Mouse (Mus musculus) hindbrain, embryonic 12.5 days (tissue): Measurements from ENCODE around the gene Aff3. TPM values are rescaled to one million over a fixed set of nuclear protein-coding genes. Genes with fewer than 3 reads are reported as not detected.
A peak's percentile ranks its signal among the peaks of the same experiment; 100 is the strongest.

Source experiments
- ATAC-seq: fragments of 200-750 bp; cut with Nextera tagmentation; 2 replicates; pipeline ENCODE4 v1.8.0; 2017; ENCODE audit warnings: moderate TSS enrichment; ENCODE audit not compliant: low FRiP score
- H3K27ac ChIP-seq: fragments of 300-500 bp; sonication (generic); 2 replicates; pipeline ENCODE4 v1.5.1; 2016; ENCODE audit warnings: mild to moderate bottlenecking
- H3K27me3 ChIP-seq: fragments of 300-500 bp; sonication (generic); 2 replicates; pipeline ENCODE4 v1.6.1; 2016; ENCODE audit warnings: mild to moderate bottlenecking
- H3K36me3 ChIP-seq: fragments of 300-500 bp; sonication (generic); 2 replicates; pipeline ENCODE4 v1.6.1; 2016; ENCODE audit warnings: mild to moderate bottlenecking
- H3K4me1 ChIP-seq: fragments of 300-500 bp; sonication (generic); 2 replicates; pipeline ENCODE4 v1.6.1; 2016
- H3K4me2 ChIP-seq: fragments of 300-500 bp; sonication (generic); replicated peaks from 2 replicates; pipeline ENCODE4 v1.6.1; 2016; ENCODE audit warnings: mild to moderate bottlenecking
- H3K4me3 ChIP-seq: fragments of 300-500 bp; sonication (generic); 2 replicates; pipeline ENCODE4 v1.5.1; 2016; ENCODE audit warnings: mild to moderate bottlenecking
- H3K9ac ChIP-seq: fragments of 300-500 bp; sonication (generic); 2 replicates; pipeline ENCODE4 v1.6.1; 2016; ENCODE audit warnings: mild to moderate bottlenecking, moderate library complexity
- H3K9me3 ChIP-seq: fragments of 300-500 bp; sonication (generic); replicated peaks from 2 replicates; pipeline ENCODE4 v1.6.1; 2016; ENCODE audit warnings: mild to moderate bottlenecking
- WGBS: fragments of 180-500 bp; shearing (Covaris S2); methylation state at CpG from one replicate; pipeline ENCODE4 v1.1.7; 2016; 5-methylcytosine and 5-hydroxymethylcytosine counted together
- polyA plus RNA-seq: library from polyadenylated mRNA; unstranded; fragments of >200 nt; fragmentation: Nextera tagmentation; extraction: Ambion mirVana; gene quantifications from 2 replicates; pipeline ENCODE4 v1.2.1, GENCODE M21; 2016

Aff3 gene
- polyA plus RNA-seq, 1 experiment from 2014 or later: 45.2 TPM

DNA sequence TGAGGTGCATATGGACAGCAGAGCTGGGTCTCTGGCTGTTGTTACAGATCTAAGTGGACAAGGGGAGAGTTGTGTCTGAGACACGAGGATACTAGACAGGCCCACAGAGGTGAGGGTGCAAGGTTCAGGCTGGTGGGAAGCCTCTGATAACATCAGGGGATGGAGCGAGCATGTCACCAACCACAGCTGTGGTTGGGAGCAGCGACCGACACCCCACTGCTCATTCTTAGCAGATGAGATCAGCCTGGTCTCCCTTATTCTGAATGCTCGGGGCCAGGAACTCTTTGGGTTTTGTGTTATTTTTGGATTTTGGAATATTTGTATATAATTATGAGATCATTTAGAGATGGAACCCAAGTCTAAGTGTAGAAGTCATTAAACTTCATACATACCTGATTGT lies 452.4 kb downstream of the Aff3 start:
- Histone ChIP-seq H3K9me3 (no peaks in the 10 kb centered on the region), H3K36me3 (peaks cover 27% of the 10 kb centered on the region), H3K4me1 (peaks cover 16% of the 10 kb centered on the region; the same call in 1 of the 2 replicates), H3K4me3 (no peak overlapping the region), H3K9ac (no peak overlapping the region), H3K4me2 (no peak overlapping the region), H3K27me3 (no peaks in the 10 kb centered on the region), H3K27ac (no peak overlapping the region)
- WGBS: 75% methylated on average over 5 of the region's 5 CpGs
- ATAC-seq: no peak

DNA sequence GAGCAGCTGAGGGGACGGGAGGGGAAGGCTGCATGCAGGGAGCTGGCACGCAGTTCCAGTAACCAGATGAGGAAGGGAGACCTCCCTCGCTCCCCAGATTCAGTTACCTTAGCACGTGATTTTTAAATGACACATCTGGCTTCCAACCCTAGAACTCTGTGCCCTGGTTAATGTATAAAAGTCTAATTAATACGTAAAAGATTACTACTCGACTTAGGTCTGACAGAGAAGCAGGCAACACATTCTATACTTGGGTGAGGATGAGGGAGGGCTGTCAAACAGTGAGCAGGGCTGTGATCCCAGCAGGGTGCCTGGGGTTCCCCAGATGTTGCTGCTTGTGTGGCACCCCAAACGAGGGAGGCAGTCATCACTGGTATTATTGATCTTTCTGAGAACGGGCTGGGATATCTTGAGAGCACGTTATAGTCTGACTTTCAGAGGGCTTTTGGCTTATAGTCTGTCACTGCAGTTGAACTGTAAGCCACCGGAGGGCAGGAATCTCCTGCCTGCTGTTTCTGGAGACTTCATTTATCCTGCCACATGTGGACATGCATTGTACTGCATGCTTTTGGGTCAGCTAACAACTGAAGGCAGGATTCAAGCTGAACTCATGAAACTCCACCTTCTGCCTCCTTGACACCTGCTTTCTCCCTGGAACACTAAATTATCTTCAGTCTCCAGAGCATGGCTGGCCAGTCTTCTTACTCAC lies 462.1 kb downstream of the Aff3 start:
- WGBS: 81% methylated on average over 10 of the region's 10 CpGs
- Histone ChIP-seq H3K36me3 (peaks cover 20% of the 10 kb centered on the region), H3K4me1 (peaks cover 33% of the 10 kb centered on the region), H3K27me3 (no peaks in the 10 kb centered on the region), H3K9ac (no peak overlapping the region), H3K4me2 (no peak overlapping the region), H3K27ac (no peak overlapping the region), H3K9me3 (no peaks in the 10 kb centered on the region), H3K4me3 (no peak overlapping the region)
- no peak for ATAC-seq

DNA sequence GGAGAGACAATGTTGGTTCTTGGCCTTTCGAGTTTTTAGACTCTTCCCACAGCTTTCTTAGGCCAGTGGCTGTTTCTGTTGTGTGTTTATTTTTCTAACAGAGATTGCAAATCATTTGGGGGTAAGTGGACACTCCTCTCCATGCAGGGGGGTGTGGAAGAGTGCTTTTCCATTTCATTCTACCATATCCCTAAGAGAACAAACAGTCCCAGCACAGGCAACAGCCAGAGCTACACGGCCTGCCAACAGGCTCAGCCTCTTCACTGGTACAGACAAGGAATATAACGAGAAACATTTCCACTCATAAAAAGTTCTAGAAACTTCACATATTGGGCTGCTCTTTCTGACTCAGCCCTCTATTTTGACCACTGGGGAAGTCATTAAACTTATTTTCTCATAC lies 463.0 kb downstream of the Aff3 start:
- no peak overlapping the region for H3K4me2 ChIP-seq
- no peaks in the 10 kb centered on the region for H3K27me3 ChIP-seq
- H3K27ac ChIP-seq: no peak overlapping the region
- peaks cover 16% of the 10 kb centered on the region; the same call in 1 of the 2 replicates for H3K36me3 ChIP-seq
- 92% methylated on average over 3 of the region's 3 CpGs for WGBS
- no peaks in the 10 kb centered on the region for H3K9me3 ChIP-seq
- no peak for ATAC-seq
- no peak overlapping the region for H3K4me3 ChIP-seq
- peaks cover 39% of the 10 kb centered on the region for H3K4me1 ChIP-seq
- no peak overlapping the region for H3K9ac ChIP-seq

DNA sequence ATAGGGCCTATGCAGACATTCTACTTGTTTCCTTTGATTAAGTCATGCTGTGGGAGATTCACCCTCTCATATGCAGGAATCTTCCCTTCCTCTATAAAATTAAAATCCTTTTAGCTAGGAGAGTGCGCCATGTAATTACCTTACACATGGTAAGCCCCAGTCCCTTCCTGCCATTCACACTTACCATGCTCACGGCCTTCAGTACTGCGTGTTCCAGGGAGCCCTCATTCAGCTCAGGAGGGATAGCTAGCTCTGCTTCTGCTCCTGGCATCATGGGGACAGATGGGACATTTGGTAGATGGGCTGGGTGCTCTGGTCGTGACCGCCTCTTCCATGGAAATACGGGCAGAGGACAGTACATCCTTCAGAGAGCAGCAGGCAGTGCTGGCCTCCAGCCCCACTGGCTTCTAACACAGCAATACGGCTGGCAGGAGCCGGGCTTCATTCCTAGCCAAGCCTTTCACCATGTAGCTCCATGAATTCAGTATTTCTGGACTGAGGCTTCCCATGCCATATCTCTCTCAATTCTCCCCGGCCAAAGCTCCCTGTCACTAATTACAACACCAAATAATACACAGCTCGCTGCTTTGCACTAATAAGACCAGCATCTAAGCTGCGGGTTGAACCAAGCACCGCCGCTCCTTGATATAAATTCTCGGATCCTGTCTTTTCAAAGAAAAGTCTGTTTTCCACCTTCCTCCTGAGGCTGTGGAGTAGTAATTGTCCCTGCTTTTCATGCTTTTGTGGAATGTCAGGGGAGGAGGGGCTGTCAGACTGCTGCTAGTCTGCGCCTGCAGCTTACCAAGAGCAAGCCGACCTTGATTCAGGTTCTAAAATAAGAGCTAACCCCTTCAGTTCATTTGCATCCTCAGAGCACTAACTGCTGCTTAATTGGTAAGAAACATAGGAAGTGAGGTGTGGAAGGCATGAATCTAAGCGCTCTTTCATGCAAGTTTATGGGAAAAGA lies 464.8 kb downstream of the Aff3 start:
- Histone ChIP-seq H3K27me3 (no peaks in the 10 kb centered on the region), H3K9ac (no peak overlapping the region), H3K36me3 (peaks cover 11% of the 10 kb centered on the region), H3K4me1 (peaks cover 39% of the 10 kb centered on the region), H3K9me3 (no peaks in the 10 kb centered on the region), H3K27ac (peak overlapping the region; percentile 69), H3K4me3 (no peak overlapping the region), H3K4me2 (no peak overlapping the region)
- peak; percentile 20; the same call in 1 of the 2 replicates for ATAC-seq
- 56% methylated on average over 17 of the region's 17 CpGs for WGBS

DNA sequence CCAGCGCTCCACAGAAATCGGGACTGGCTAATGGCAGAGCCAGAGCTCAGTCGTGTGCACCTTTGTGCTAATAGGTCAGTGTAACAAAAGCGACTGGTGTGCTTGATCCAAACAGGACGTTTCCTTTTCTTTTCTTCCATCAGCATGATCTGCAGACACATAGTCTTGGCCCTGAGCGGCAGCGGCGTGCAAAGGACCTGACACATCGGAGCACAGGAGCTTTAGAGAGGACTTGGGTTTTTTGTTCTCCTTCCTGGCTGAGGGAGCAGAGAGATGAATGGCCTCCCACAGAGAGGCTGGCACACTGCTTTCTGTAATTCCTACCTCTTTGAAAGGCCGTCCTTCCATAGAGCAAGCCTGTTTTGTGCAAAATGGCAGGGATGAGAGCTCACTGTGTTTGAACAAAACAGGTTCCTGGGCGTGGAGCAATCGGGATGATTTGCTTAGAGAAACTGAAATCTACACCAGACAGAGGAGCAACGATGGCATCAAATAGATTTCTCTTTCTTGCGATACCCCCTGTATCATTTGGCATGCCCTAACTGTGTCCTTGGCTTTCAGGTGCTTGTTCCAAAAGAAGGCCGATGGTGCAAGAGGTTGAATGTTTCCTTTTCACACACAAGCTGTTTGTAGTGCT lies 466.2 kb downstream of the Aff3 start:
- H3K9me3 ChIP-seq: no peaks in the 10 kb centered on the region
- 35% methylated on average over 15 of the region's 15 CpGs for WGBS
- 0 out of 2 replicates have a peak overlapping the region, but pooled peaks have one; percentile 8 for H3K4me2 ChIP-seq
- peaks cover 6% of the 10 kb centered on the region for H3K36me3 ChIP-seq
- H3K9ac ChIP-seq: no peak overlapping the region; the same call in 1 of the 2 replicates
- H3K27me3 ChIP-seq: no peaks in the 10 kb centered on the region
- no peak overlapping the region for H3K4me3 ChIP-seq
- peaks cover 39% of the 10 kb centered on the region for H3K4me1 ChIP-seq
- peak; percentile 38; the same call in 1 of the 2 replicates for ATAC-seq
- H3K27ac ChIP-seq: peak overlapping the region; percentile 69

DNA sequence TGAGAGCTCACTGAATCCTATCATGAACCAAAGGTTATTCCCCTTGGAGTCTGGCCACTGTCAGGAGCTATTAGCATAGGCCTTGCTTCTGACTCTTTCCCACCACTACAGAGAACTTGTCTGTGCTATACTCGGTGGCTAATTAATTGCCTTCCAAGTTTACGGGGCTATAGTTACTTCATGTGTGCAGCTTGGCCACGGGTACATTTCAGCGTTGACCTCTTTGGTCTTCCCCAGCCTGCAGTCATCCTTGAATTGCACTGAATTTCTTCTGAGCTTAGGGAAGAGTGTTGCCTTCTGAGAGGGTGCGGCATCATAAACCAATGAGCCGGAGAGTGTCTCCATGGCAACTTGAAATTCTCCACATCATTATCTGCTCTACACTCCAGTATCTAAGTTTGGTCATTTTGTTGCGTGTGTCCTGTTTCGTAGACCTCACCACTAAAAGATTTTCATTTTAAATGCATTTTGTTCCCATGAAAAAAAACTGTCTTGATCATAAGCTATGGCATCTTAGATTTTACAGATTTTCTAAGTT lies 467.5 kb downstream of the Aff3 start:
- H3K4me2 ChIP-seq: no peak overlapping the region
- no peaks in the 10 kb centered on the region for H3K27me3 ChIP-seq
- H3K4me1 ChIP-seq: peaks cover 39% of the 10 kb centered on the region
- H3K27ac ChIP-seq: peak overlapping the region; percentile 31; the same call in 1 of the 2 replicates
- H3K36me3 ChIP-seq: no peaks in the 10 kb centered on the region; the same call in 1 of the 2 replicates
- H3K9ac ChIP-seq: no peak overlapping the region
- 0 out of 2 replicates have a peak, but pooled peaks have one; percentile 23 for ATAC-seq
- H3K9me3 ChIP-seq: no peaks in the 10 kb centered on the region
- 68% methylated on average over 8 of the region's 8 CpGs for WGBS
- no peak overlapping the region for H3K4me3 ChIP-seq

DNA sequence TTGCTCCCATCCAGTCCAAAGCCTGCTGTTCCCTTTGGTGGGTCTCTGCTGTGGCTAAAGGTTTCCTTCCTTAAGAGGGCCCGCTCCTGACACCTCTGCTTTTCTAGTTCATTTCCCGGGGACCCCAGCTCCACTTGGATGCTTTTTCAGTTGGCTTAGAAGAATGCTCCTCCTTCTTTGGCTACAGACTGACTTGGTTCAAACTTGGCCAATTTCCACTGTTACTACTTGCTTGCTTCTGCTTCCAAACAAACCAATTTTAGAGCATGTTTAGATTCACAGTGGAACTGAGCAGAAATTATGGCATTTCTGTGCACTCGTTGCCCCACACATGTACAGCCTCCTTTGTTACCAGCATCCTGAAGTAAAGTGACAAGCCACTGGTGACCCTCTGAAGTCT lies 469.0 kb downstream of the Aff3 start:
- no peak overlapping the region for H3K9ac ChIP-seq
- H3K4me2 ChIP-seq: no peak overlapping the region
- no peaks in the 10 kb centered on the region for H3K27me3 ChIP-seq
- no peaks in the 10 kb centered on the region for H3K9me3 ChIP-seq
- peaks cover 2% of the 10 kb centered on the region for H3K36me3 ChIP-seq
- H3K4me1 ChIP-seq: peaks cover 36% of the 10 kb centered on the region
- WGBS: 92% methylated on average over 3 of the region's 3 CpGs
- no peak for ATAC-seq
- no peak overlapping the region for H3K27ac ChIP-seq
- H3K4me3 ChIP-seq: no peak overlapping the region

DNA sequence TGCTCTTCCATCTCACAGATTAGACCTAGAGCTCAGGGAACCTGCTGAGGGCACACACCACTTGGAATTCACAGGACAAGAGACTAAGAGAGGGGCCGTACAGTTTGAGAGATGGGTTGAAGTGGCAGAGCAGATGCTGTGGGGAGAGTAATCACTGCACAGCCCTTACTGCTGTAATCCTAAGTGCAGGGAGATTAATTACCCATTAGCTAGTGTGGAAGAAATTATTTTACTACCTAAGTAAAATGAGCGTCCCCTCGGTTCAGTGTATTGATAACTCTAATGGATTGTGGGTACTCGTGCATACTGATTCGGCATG lies 478.6 kb downstream of the Aff3 start:
- no peaks in the 10 kb centered on the region for H3K27me3 ChIP-seq
- peak overlapping the region; percentile 50 for H3K27ac ChIP-seq
- H3K4me3 ChIP-seq: no peak overlapping the region
- H3K4me1 ChIP-seq: no peaks in the 10 kb centered on the region
- peaks cover 30% of the 10 kb centered on the region for H3K36me3 ChIP-seq
- WGBS: 81% methylated on average over 5 of the region's 5 CpGs
- ATAC-seq: no peak
- H3K9me3 ChIP-seq: no peaks in the 10 kb centered on the region
- no peak overlapping the region for H3K4me2 ChIP-seq
- H3K9ac ChIP-seq: no peak overlapping the region

DNA sequence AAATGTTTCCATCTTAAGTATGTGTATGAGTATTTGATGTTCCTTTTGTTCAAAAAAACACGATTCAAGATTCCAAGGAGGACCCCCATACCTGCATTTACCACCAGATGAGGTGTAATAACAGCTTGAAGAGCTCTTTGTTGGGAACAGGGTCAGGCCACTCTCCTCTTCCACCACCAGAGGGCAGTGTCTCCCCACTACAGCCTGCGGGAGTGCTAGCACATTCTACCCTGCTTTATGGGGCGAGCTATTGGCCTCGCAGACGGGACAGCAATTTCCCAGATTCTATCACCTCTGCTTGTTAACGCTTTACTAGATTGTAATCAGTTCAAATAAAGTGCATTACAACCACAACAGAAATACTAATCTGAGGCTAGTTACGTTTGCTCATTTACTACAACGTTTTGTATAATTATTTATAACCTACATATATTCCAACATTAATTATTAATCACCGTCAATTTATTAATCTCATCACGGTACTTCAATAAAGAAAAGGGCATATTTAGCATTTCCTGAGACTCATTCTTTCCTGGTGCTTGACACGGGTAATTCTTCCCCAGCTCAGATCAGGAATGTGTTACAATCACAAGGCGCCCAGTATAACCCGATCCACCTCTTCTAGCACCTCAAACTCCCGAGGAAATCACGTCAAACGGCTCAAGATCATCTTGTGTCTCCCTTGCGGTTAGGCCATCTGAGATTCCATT lies 479.1 kb downstream of the Aff3 start:
- Histone ChIP-seq H3K9me3 (no peaks in the 10 kb centered on the region), H3K4me3 (no peak overlapping the region), H3K27ac (peak overlapping the region; percentile 50), H3K4me2 (no peak overlapping the region), H3K27me3 (no peaks in the 10 kb centered on the region), H3K9ac (no peak overlapping the region), H3K4me1 (no peaks in the 10 kb centered on the region), H3K36me3 (peaks cover 33% of the 10 kb centered on the region)
- peak; percentile 81 for ATAC-seq
- 54% methylated on average over 17 of the region's 17 CpGs for WGBS

DNA sequence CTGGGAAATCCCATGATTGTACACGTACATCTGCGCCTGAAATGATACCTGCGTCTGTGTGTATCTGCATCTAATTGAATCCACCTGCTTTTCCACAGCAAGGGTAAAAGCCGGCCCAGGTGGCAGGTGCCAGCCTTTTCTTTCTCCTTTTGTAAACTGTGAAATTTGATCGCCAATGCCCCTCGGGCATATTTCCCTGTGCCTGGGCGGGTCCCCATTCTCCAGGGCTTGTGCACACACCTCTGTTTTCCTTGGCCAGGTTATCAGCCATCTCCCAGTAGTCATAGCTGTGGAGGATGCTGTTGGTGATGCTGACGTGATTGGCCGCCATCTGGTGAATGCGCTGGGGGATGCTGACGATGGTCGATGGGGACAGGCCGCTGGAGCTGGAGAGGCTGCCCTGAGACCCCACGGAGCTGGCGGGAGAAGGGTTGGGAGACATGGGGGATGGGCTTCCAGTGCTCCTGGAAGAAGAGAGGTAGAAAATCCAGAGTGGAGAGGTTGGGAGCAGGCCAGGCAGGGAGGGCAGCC lies 483.7 kb downstream of the Aff3 start:
- H3K9me3 ChIP-seq: no peaks in the 10 kb centered on the region
- peaks cover 46% of the 10 kb centered on the region for H3K36me3 ChIP-seq
- H3K9ac ChIP-seq: no peak overlapping the region
- 83% methylated on average over 15 of the region's 15 CpGs for WGBS
- H3K4me1 ChIP-seq: no peaks in the 10 kb centered on the region
- no peak overlapping the region for H3K4me3 ChIP-seq
- ATAC-seq: 0 out of 2 replicates have a peak, but pooled peaks have one; percentile 43
- no peak overlapping the region for H3K27ac ChIP-seq
- no peaks in the 10 kb centered on the region for H3K27me3 ChIP-seq
- H3K4me2 ChIP-seq: no peak overlapping the region

DNA sequence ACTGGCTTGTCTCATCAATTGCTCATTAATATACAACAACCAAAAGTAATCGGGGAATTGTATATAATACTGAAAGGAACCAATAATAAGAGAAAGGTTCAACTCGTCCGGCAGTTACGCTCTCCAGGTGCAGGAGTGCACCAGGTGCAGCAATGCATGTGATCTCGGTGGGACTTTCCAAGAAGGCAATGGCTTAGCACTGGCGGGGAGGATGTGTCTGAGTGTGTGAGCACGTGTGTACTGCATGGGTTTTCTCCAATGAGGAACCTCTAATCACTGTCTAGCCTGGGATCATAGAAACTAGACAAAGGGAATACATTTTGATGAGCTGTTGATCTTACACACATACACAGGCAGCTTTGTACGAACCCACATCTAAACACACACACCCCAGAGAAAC lies 485.8 kb downstream of the Aff3 start:
- 91% methylated on average over 8 of the region's 8 CpGs for WGBS
- ATAC-seq: no peak

More for the DNA sequence above, 485.8 kb downstream of the Aff3 start:
- Histone ChIP-seq H3K4me3 (no peak overlapping the region), H3K4me1 (no peaks in the 10 kb centered on the region), H3K9ac (no peak overlapping the region), H3K4me2 (no peak overlapping the region), H3K27ac (no peak overlapping the region), H3K9me3 (no peaks in the 10 kb centered on the region), H3K36me3 (peaks cover 41% of the 10 kb centered on the region), H3K27me3 (no peaks in the 10 kb centered on the region)
